Mouse (Mus musculus): ENCODE measurements around the gene Lrp10. TPM values are rescaled to one million over a fixed set of nuclear protein-coding genes. Genes with fewer than 3 reads are reported as not detected.

The Lrp10 gene
- polyA plus RNA-seq, 1 experiment = 81.8 TPM

DNA sequence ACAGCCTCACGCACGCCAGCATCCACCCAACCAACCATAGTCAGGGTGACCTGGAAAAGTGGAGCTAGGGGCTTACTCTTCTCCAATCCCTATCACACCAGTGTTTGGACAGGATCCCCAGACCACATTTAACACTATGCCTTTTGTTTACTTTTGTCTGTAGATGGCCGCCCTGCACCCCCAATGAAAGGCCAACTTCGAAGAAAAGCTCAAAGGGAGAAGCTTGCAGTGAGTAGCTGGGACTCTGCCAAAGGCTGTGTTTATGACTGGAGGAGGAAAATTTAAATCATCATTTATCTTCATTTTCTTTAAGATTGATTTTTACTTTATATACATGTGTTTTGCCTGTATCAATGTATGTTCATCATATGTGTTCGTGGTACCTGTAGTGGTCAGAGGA, 35.5 kb upstream of the Lrp10 start:
- no peaks in the 10 kb centered on the region for H3K36me3 ChIP-seq (ENCODE audit: control insufficient read depth, insufficient read depth)
- H3K4me2 ChIP-seq (ENCODE audit: low read depth) = no peak overlapping the region
- H3K4me3 ChIP-seq = no peak overlapping the region
- H3K27me3 ChIP-seq (ENCODE audit: control insufficient read depth, insufficient read depth, insufficient read length) = no peaks in the 10 kb centered on the region
- peaks cover 38% of the 10 kb centered on the region for H3K79me2 ChIP-seq (ENCODE audit: control insufficient read depth, insufficient read depth)
- no peak overlapping the region for H3ac ChIP-seq (ENCODE audit: control insufficient read depth, insufficient read length)
- TF ChIP-seq TCF3 (IDR thresholded peaks at IDR 0.05; ENCODE audit: insufficient read length, low read depth) (no peak), MYOG (IDR thresholded peaks at IDR 0.05; ENCODE audit: control insufficient read depth in 1 of 3, insufficient read depth in 1 of 3, insufficient read length in 2 of 3, low read depth in 2 of 3) (no peak), CEBPB (IDR thresholded peaks at IDR 0.05; ENCODE audit: insufficient read depth, poor library complexity, severe bottlenecking) (no peak), MAX (IDR thresholded peaks at IDR 0.05; ENCODE audit: low read depth) (no peak), USF1 (IDR thresholded peaks at IDR 0.05; ENCODE audit: low read depth) (no peak), E2F4 (IDR thresholded peaks at IDR 0.05; ENCODE audit: insufficient read depth) (no peak), REST (IDR thresholded peaks at IDR 0.05; ENCODE audit: insufficient read depth, insufficient read length) (no peak), TCF12 (IDR thresholded peaks at IDR 0.05; ENCODE audit: insufficient read depth, poor library complexity, severe bottlenecking) (no peak), SRF (IDR thresholded peaks at IDR 0.05; ENCODE audit: control insufficient read depth, insufficient read length, low read depth) (no peak), POLR2AphosphoS2 (IDR thresholded peaks at IDR 0.05; ENCODE audit: insufficient read length, low read depth) (no peak)

DNA sequence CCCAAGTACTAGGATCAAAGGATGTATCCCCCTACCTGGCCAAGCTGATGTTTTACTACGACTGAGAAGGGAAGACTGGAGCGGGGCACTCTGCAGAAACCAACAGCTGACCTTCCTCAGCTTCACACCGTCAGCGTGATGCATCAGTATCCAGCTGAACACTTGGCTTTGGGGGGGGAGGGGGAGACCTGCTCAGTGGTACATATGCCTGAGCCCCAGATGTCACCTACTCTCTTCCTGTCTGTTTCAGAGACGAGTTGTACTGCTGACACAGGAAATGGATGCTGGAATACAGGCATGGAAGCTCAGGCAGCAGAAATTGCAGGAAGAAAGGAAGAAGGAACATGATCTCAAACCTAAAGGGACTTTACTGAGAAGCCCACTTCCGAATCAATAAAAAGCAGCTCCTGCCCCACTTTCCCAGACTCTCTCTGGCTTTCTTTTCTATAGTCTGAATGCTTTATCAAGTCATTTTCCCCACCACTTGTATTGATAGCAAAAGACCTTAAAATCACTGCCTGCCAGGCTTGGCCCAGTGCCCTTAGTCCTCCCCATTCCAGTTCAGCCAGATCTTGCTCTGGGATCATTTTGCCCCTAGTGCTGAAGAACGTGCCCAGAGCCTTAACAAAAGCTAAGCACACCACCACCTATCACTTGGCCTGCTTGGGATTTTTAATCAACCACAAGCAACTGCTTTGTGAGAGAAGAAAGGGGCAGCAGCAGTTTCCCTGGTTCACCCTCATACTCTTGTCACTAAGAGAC, 34.4 kb upstream of the Lrp10 start:
- Histone ChIP-seq H3K79me2 (ENCODE audit: control insufficient read depth, insufficient read depth) (peaks cover 49% of the 10 kb centered on the region), H3K27me3 (ENCODE audit: control insufficient read depth, insufficient read depth, insufficient read length) (no peaks in the 10 kb centered on the region), H3ac (ENCODE audit: control insufficient read depth, insufficient read length) (no peak overlapping the region), H3K36me3 (ENCODE audit: control insufficient read depth, insufficient read depth) (no peaks in the 10 kb centered on the region), H3K4me3 (no peak overlapping the region), H3K4me2 (ENCODE audit: low read depth) (peak overlapping the region; percentile 85)
- no peak for TF ChIP-seq CEBPB (IDR thresholded peaks at IDR 0.05; ENCODE audit: insufficient read depth, poor library complexity, severe bottlenecking)
- TF ChIP-seq MYOG (IDR thresholded peaks at IDR 0.05; ENCODE audit: control insufficient read depth in 1 of 3, insufficient read depth in 1 of 3, insufficient read length in 2 of 3, low read depth in 2 of 3) = no peak
- TF ChIP-seq SRF (IDR thresholded peaks at IDR 0.05; ENCODE audit: control insufficient read depth, insufficient read length, low read depth) = no peak
- no peak for TF ChIP-seq USF1 (IDR thresholded peaks at IDR 0.05; ENCODE audit: low read depth)
- no peak for TF ChIP-seq TCF3 (IDR thresholded peaks at IDR 0.05; ENCODE audit: insufficient read length, low read depth)
- no peak for TF ChIP-seq POLR2A (IDR thresholded peaks at IDR 0.05; ENCODE audit: insufficient read length, low read depth)
- no peak for TF ChIP-seq MAX (IDR thresholded peaks at IDR 0.05; ENCODE audit: low read depth)
- TF ChIP-seq E2F4 (IDR thresholded peaks at IDR 0.05; ENCODE audit: insufficient read depth) = no peak
- TF ChIP-seq POLR2AphosphoS2 (IDR thresholded peaks at IDR 0.05; ENCODE audit: insufficient read length, low read depth) = no peak
- no peak for TF ChIP-seq MYOD1 (IDR thresholded peaks at IDR 0.05; ENCODE audit: control insufficient read depth in 1 of 3, insufficient read length in 2 of 3, low read depth in 2 of 3)
- no peak for TF ChIP-seq TCF12 (IDR thresholded peaks at IDR 0.05; ENCODE audit: insufficient read depth, poor library complexity, severe bottlenecking)
- TF ChIP-seq REST (IDR thresholded peaks at IDR 0.05; ENCODE audit: insufficient read depth, insufficient read length) = no peak

DNA sequence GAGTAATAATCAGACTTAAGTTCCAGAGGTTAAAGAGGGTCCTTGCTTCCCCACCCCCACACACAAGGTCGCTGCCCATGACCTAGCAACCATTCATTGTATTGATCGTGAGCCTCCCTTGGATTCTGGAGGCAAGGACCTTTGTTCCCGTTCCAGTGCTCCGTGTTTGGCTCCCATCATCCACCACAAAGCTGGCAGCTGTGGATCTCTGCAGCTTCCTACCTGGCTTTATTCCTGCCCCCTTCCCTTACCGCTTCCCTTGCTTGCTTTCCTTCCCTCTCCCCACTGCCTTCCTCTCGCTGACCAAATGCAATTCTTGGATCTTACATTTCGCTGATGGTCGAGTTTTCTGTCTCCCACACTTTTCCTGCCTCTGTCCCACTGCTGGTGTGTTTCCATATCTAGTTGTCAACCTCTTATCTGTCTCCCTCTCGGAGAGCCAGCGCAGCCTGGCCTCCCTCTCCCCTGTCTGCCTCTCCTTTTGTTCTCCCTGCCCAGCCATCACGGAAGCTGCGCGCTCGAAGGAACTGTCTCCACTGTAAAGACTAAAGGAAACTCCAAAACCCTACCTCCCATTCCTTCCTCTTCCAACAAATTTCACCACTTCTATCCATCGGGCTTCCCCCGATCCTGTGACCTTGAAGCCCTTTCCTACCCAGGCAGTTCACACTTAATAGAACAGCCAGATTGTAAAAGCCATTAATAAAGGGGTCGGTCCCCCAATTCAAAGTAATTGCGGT, 33.4 kb upstream of the Lrp10 start:
- no peaks in the 10 kb centered on the region for H3K36me3 ChIP-seq (ENCODE audit: control insufficient read depth, insufficient read depth)
- peak overlapping the region; percentile 79 for H3ac ChIP-seq (ENCODE audit: control insufficient read depth, insufficient read length)
- H3K79me2 ChIP-seq (ENCODE audit: control insufficient read depth, insufficient read depth) = peaks cover 58% of the 10 kb centered on the region
- TF ChIP-seq TCF3 (IDR thresholded peaks at IDR 0.05; ENCODE audit: insufficient read length, low read depth) (no peak), MYOD1 (IDR thresholded peaks at IDR 0.05; ENCODE audit: control insufficient read depth in 1 of 3, insufficient read length in 2 of 3, low read depth in 2 of 3) (peak in 1 of 3 experiments; percentile 2), POLR2AphosphoS2 (IDR thresholded peaks at IDR 0.05; ENCODE audit: insufficient read length, low read depth) (peak; percentile 65)
- peak overlapping the region; percentile 90 for H3K4me3 ChIP-seq
- no peaks in the 10 kb centered on the region for H3K27me3 ChIP-seq (ENCODE audit: control insufficient read depth, insufficient read depth, insufficient read length)
- peak overlapping the region; percentile 85 for H3K4me2 ChIP-seq (ENCODE audit: low read depth)

DNA sequence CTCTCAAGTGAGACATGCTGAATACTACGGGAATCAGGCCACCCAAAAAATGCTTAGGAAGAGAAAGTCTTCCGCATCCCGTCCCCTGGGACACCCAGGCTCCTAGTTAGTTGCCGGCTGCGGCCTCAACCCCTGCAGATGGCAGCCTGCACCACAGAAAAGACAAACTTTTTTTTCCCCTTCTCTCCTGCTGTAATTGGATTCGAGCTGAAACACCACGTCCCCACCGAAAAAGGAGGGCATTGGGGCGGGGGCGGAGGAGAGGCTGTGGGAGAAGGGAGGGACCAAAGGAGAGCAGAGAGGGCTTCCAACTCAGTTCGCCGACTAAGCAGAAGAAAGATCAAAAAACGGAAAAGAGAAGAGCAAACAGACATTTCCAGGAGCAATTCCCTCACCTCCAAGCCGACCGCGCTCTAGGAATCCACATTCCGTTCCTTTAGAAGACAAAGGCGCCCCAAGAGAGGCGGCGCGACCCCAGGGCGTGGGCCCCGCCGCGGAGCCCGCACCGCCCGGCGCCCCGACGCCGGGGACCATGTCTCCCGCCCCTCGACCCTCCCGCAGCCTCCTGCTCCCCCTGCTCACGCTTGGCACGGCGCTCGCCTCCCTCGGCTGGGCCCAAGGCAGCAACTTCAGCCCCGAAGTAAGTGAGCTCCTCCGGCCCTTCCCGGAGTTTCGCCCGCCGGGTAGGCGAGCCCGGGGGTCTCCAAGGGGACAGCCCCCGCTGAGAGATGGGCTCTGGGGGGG, 32.4 kb upstream of the Lrp10 start, which contains the start of gene Mmp14:
TSS of gene Mmp14 (plus strand) at position 279 of the 744 bp plus-strand sequence.
- peak within 1 kb of the TSS; percentile 90 for H3K4me3 ChIP-seq

More for the DNA sequence above, 32.4 kb upstream of the Lrp10 start, which contains the start of gene Mmp14:
- Histone ChIP-seq H3K4me2 (ENCODE audit: low read depth) (peak within 1 kb of the TSS; percentile 85), H3K36me3 (ENCODE audit: control insufficient read depth, insufficient read depth) (no peaks in the 10 kb centered on the region), H3K27me3 (ENCODE audit: control insufficient read depth, insufficient read depth, insufficient read length) (no peaks in the 10 kb centered on the region), H3K79me2 (ENCODE audit: control insufficient read depth, insufficient read depth) (peaks cover 67% of the 10 kb centered on the region), H3ac (ENCODE audit: control insufficient read depth, insufficient read length) (peak within 1 kb of the TSS; percentile 79)
- TF ChIP-seq MYOG (IDR thresholded peaks at IDR 0.05; ENCODE audit: control insufficient read depth in 1 of 3, insufficient read depth in 1 of 3, insufficient read length in 2 of 3, low read depth in 2 of 3) = no peak
- no peak for TF ChIP-seq MAX (IDR thresholded peaks at IDR 0.05; ENCODE audit: low read depth)
- no peak for TF ChIP-seq CEBPB (IDR thresholded peaks at IDR 0.05; ENCODE audit: insufficient read depth, poor library complexity, severe bottlenecking)
- TF ChIP-seq POLR2A (IDR thresholded peaks at IDR 0.05; ENCODE audit: insufficient read length, low read depth) = peak; percentile 48
- TF ChIP-seq TCF3 (IDR thresholded peaks at IDR 0.05; ENCODE audit: insufficient read length, low read depth) = no peak
- no peak for TF ChIP-seq TCF12 (IDR thresholded peaks at IDR 0.05; ENCODE audit: insufficient read depth, poor library complexity, severe bottlenecking)
- TF ChIP-seq POLR2AphosphoS2 (IDR thresholded peaks at IDR 0.05; ENCODE audit: insufficient read length, low read depth) = peak; percentile 46
- no peak for TF ChIP-seq E2F4 (IDR thresholded peaks at IDR 0.05; ENCODE audit: insufficient read depth)
- no peak for TF ChIP-seq REST (IDR thresholded peaks at IDR 0.05; ENCODE audit: insufficient read depth, insufficient read length)
- TF ChIP-seq SRF (IDR thresholded peaks at IDR 0.05; ENCODE audit: control insufficient read depth, insufficient read length, low read depth) = no peak
- no peak for TF ChIP-seq MYOD1 (IDR thresholded peaks at IDR 0.05; ENCODE audit: control insufficient read depth in 1 of 3, insufficient read length in 2 of 3, low read depth in 2 of 3)

Measured in myocyte (in vitro differentiated cells).